Mouse (Mus musculus): ENCODE measurements around the gene Socs3. TPM values are rescaled to one million over a fixed set of nuclear protein-coding genes. Genes with fewer than 3 reads are reported as not detected.

The Socs3 gene
- polyA plus RNA-seq, 1 experiment = 45.7 TPM

DNA sequence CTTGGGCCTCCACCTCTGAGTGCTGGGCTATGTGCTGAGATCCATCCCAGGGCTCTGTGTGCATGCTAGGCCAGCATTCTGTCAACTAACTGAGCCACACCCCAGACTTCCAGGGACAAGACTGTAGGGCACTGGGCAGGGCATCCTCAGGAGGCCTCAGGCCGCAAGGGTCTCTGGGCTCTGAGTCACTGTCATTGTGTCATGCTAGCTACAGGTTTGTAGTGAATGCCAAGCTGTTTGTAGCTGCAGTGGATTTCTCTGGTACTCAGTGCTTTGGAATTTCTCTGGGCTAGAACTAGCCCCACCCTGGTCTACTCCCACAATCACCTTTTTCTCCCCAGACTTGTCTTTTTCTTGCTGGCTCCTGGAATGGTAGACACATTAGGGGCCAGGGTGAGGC, 42.7 kb upstream of the Socs3 start:
- no peak for DNase-seq
- Histone ChIP-seq H3K4me1 (replicated peaks; ENCODE audit: control insufficient read depth, insufficient read depth, low read length) (peaks cover 48% of the 10 kb centered on the region), H3K27ac (ENCODE audit: control insufficient read depth, insufficient read depth, low read length) (no peak overlapping the region), H3K27me3 (ENCODE audit: control insufficient read depth, insufficient read depth, low read length) (no peaks in the 10 kb centered on the region), H3K36me3 (ENCODE audit: control insufficient read depth, insufficient read depth, low read length) (no peaks in the 10 kb centered on the region), H3K4me3 (ENCODE audit: control insufficient read depth, insufficient read depth, low read length) (no peak overlapping the region)
- WGBS = 100% methylated on average over 1 of the region's 1 CpGs
- TF ChIP-seq CTCF (IDR thresholded peaks at IDR 0.05; ENCODE audit: borderline replicate concordance, control insufficient read depth, extremely low read depth, insufficient read depth, low read length, poor library complexity) (no peak), POLR2A (IDR thresholded peaks at IDR 0.05; ENCODE audit: control insufficient read depth, extremely low read depth, insufficient read depth, low read length, poor library complexity) (no peak)

DNA sequence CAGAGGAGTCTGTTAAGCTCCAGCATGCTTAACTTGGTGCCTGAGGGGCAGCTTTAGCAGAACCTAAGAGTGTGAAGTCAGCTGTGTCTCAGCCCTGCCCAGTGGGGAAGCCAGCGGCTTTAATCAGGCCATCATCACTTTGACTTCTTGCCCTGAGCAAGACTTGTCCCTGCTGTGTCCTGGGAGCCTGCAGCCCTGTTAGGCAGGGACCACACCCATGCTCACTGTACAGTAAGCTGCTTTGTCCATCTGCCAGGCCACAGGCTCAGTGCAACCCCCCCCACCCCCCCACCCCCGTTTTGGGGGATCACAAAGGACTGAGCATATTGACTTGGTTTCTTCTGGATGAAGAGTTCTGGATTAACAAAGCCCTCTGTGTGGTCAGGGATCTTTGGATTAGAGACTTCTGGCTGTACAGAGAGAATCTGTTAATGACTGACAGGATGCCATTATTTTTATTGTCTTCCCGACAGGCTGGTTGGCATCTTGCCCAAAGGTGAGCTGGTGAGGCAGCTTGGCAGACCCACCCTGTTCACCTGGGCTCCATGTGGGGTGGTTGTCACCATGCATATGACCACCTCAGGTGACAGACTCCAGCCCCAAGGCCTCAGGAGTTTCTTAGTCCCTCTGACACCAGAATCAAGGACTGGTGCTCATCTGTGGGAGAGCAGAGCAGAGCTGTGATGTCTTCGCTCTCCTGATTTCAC, 40.2 kb upstream of the Socs3 start:
- Histone ChIP-seq H3K27ac (ENCODE audit: control insufficient read depth, insufficient read depth, low read length) (no peak overlapping the region), H3K36me3 (ENCODE audit: control insufficient read depth, insufficient read depth, low read length) (peaks cover 17% of the 10 kb centered on the region), H3K27me3 (ENCODE audit: control insufficient read depth, insufficient read depth, low read length) (no peaks in the 10 kb centered on the region), H3K4me1 (replicated peaks; ENCODE audit: control insufficient read depth, insufficient read depth, low read length) (peaks cover 33% of the 10 kb centered on the region), H3K4me3 (ENCODE audit: control insufficient read depth, insufficient read depth, low read length) (no peak overlapping the region)
- TF ChIP-seq CTCF (IDR thresholded peaks at IDR 0.05; ENCODE audit: borderline replicate concordance, control insufficient read depth, extremely low read depth, insufficient read depth, low read length, poor library complexity) (no peak), POLR2A (IDR thresholded peaks at IDR 0.05; ENCODE audit: control insufficient read depth, extremely low read depth, insufficient read depth, low read length, poor library complexity) (no peak)
- DNase-seq = no peak
- WGBS = 88% methylated on average over 4 of the region's 4 CpGs

DNA sequence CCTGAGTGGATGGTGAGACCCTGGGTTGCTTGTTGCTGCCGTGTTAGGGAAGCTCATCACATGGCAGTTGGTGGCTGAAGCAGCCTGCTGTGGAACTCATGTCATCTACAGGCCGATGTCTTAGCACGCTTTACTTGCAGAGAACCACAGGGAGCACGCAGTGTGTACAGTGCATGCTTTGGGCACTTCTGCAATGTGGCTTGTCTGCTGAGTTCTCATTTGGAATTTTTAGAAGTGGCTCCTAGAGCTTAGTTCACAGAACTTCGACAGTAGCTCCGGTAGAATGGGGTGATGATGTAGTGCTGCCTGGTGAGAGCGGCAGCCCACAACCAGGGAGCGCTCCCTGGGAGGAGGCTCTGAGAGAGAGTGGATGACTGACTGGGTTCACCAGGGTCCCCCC, 39.0 kb upstream of the Socs3 start:
- no peak for TF ChIP-seq POLR2A (IDR thresholded peaks at IDR 0.05; ENCODE audit: control insufficient read depth, extremely low read depth, insufficient read depth, low read length, poor library complexity)
- TF ChIP-seq CTCF (IDR thresholded peaks at IDR 0.05; ENCODE audit: borderline replicate concordance, control insufficient read depth, extremely low read depth, insufficient read depth, low read length, poor library complexity) = no peak
- Histone ChIP-seq H3K4me1 (replicated peaks; ENCODE audit: control insufficient read depth, insufficient read depth, low read length) (peaks cover 22% of the 10 kb centered on the region), H3K4me3 (ENCODE audit: control insufficient read depth, insufficient read depth, low read length) (no peak overlapping the region), H3K27ac (ENCODE audit: control insufficient read depth, insufficient read depth, low read length) (no peak overlapping the region), H3K27me3 (ENCODE audit: control insufficient read depth, insufficient read depth, low read length) (no peaks in the 10 kb centered on the region), H3K36me3 (ENCODE audit: control insufficient read depth, insufficient read depth, low read length) (peaks cover 29% of the 10 kb centered on the region)
- WGBS = 98% methylated on average over 8 of the region's 8 CpGs
- DNase-seq = no peak

DNA sequence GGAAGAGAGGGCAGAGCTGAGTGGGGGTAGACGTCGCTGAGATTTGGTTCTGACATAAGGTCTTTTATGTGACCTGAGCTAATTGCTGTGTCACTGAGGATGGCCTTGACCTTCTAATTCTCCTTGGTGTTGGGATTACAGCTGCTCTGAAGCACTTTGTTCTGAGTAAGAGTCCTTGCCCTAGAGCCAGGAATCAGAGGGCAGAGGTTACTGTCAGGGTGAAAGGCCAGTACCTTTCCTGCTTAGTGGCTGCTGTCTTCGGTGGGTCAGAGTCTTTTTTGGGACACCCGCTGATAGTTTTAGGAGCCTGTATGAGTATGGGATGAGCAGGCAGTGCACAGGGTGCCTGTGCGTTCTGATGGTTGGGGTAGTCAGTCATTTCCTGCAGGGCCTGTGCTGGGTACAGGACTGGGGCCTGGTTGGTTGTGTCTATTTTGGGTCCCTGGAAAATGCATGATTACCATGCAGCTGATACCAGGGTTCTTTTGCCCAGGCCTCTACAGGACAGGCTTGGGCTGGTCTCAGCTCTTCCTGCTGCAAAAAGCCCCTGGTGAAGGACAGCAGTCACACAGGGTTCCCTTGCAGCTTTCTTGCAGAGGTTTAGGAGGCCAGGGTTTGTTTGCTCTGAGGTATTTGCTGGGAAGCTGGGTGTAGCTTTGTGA, 38.4 kb upstream of the Socs3 start:
- Histone ChIP-seq H3K4me3 (ENCODE audit: control insufficient read depth, insufficient read depth, low read length) (no peak overlapping the region), H3K36me3 (ENCODE audit: control insufficient read depth, insufficient read depth, low read length) (peaks cover 35% of the 10 kb centered on the region), H3K27me3 (ENCODE audit: control insufficient read depth, insufficient read depth, low read length) (no peaks in the 10 kb centered on the region), H3K4me1 (replicated peaks; ENCODE audit: control insufficient read depth, insufficient read depth, low read length) (peaks cover 17% of the 10 kb centered on the region), H3K27ac (ENCODE audit: control insufficient read depth, insufficient read depth, low read length) (no peak overlapping the region)
- WGBS = 85% methylated on average over 5 of the region's 5 CpGs
- no peak for DNase-seq
- TF ChIP-seq CTCF (IDR thresholded peaks at IDR 0.05; ENCODE audit: borderline replicate concordance, control insufficient read depth, extremely low read depth, insufficient read depth, low read length, poor library complexity) (no peak), POLR2A (IDR thresholded peaks at IDR 0.05; ENCODE audit: control insufficient read depth, extremely low read depth, insufficient read depth, low read length, poor library complexity) (no peak)

DNA sequence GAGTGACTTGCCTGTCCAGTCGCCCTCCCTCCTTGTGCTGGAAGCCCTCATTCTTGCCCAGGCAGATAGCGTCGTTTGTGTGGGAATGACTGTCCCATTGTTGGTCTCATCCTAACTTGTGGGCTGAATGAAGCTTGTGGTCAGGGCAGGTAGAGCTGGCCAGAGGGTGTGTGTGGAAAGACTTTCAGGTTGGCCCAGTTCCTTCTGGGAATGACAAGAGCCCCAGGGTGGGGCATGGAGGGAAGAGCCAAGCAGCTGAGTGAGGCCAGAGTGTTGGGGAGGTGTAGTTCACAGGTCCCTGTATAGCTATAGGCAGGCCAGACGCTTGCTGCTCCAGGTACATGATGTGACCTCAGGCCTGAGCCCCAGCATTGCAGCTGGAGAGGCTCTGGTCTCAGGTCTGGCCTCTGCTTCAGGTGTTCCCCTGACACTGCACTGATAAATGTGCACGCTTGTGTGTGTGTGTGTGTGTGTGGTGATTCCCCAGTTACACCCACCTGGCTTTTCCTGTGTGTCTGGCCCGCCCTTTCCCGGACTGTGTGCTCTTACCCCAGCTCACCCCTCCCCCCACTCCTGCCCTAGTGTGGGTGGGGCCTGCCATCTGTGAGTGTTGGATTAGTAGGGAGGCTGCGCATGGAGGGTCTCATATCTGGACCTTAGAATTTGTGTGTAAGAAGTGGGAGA, 37.8 kb upstream of the Socs3 start:
- 67% methylated on average over 8 of the region's 8 CpGs for WGBS
- no peak overlapping the region for H3K27ac ChIP-seq (ENCODE audit: control insufficient read depth, insufficient read depth, low read length)
- no peaks in the 10 kb centered on the region for H3K27me3 ChIP-seq (ENCODE audit: control insufficient read depth, insufficient read depth, low read length)
- H3K4me3 ChIP-seq (ENCODE audit: control insufficient read depth, insufficient read depth, low read length) = no peak overlapping the region
- DNase-seq = no peak
- peaks cover 39% of the 10 kb centered on the region for H3K36me3 ChIP-seq (ENCODE audit: control insufficient read depth, insufficient read depth, low read length)
- TF ChIP-seq POLR2A (IDR thresholded peaks at IDR 0.05; ENCODE audit: control insufficient read depth, extremely low read depth, insufficient read depth, low read length, poor library complexity) (no peak), CTCF (IDR thresholded peaks at IDR 0.05; ENCODE audit: borderline replicate concordance, control insufficient read depth, extremely low read depth, insufficient read depth, low read length, poor library complexity) (no peak)
- peaks cover 12% of the 10 kb centered on the region for H3K4me1 ChIP-seq (replicated peaks; ENCODE audit: control insufficient read depth, insufficient read depth, low read length)

DNA sequence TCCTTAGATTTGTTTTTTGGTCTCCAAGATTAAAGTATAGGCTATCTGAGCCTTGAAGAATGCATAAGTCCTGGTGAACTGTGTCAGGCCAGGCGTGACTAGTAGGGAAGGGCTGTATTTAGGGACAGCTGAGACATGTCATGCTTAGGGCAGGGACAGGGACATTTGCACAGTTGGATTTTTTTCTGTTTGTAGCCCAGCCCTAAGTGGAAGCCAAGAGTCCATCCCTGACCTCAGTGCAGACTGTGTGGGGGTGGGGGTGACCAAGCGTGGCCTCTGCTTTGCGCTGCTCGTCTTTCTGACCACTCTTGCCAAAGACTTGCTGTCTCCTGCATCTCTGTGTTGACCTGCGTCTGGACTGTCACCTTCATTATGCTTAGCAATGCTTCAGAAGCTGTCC, 34.4 kb upstream of the Socs3 start:
- Histone ChIP-seq H3K4me1 (replicated peaks; ENCODE audit: control insufficient read depth, insufficient read depth, low read length) (peaks cover 12% of the 10 kb centered on the region), H3K27me3 (ENCODE audit: control insufficient read depth, insufficient read depth, low read length) (no peaks in the 10 kb centered on the region), H3K36me3 (ENCODE audit: control insufficient read depth, insufficient read depth, low read length) (peaks cover 64% of the 10 kb centered on the region), H3K27ac (ENCODE audit: control insufficient read depth, insufficient read depth, low read length) (no peak overlapping the region), H3K4me3 (ENCODE audit: control insufficient read depth, insufficient read depth, low read length) (no peak overlapping the region)
- 92% methylated on average over 5 of the region's 5 CpGs for WGBS
- no peak for DNase-seq
- no peak for TF ChIP-seq POLR2A (IDR thresholded peaks at IDR 0.05; ENCODE audit: control insufficient read depth, extremely low read depth, insufficient read depth, low read length, poor library complexity)
- TF ChIP-seq CTCF (IDR thresholded peaks at IDR 0.05; ENCODE audit: borderline replicate concordance, control insufficient read depth, extremely low read depth, insufficient read depth, low read length, poor library complexity) = no peak

All from thymus, adult 2 months (tissue).